Mouse (Mus musculus): ENCODE results near the gene Tfcp2.
A peak's percentile ranks its signal among the peaks of the same experiment; 100 is the strongest.
"Not testable (repeated sequence)": the region's sequence is repeated elsewhere in the genome, so short reads cannot be mapped to it uniquely, and the experiment has no call there.

Gene Tfcp2

GRCm38 (mm10) chr15:100556378-100556777 lies 4.6 kb upstream of the Tfcp2 start:
- no peak for DNase-seq

- DNase-seq: no peak
Observed at GRCm38 (mm10) chr15:100555965-100556364, 4.2 kb upstream of the Tfcp2 start.

- peak; percentile 47 to 58 for DNase-seq
Observed at GRCm38 (mm10) chr15:100550280-100550679, 1.5 kb downstream of the Tfcp2 start.

GRCm38 (mm10) chr15:100543651-100544030 lies 8.2 kb downstream of the Tfcp2 start:
- not testable (repeated sequence) for DNase-seq

- not testable (repeated sequence) for DNase-seq
Observed at GRCm38 (mm10) chr15:100542876-100543650, 8.7 kb downstream of the Tfcp2 start.

- no peak for DNase-seq
Observed at GRCm38 (mm10) chr15:100541426-100541825, 10.4 kb downstream of the Tfcp2 start.

- not testable (repeated sequence) for DNase-seq
Observed at GRCm38 (mm10) chr15:100541001-100541400, 10.8 kb downstream of the Tfcp2 start.

DNA sequence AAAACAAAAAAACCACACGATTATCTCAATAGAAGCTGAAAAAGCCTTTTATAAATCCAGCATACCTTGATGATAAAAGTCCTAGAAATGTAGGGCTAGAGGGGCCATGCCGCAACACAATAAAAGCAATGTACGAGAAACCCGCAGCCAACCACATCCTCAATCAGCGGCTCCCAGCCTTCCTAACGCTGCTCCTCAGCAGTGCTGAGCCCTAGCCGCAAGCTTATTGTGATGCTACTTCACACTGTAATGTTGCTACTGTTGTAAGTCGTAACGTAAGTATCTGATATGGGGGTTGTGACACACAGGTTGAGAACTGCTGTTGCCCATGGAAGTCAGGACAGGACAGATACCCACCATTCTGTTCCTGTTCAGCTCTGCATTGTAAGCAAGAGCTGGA lies 12.4 kb downstream of the Tfcp2 start:
- DNase-seq: no peak

- peak in 1 of 2 experiments; percentile 15 for DNase-seq
Observed at GRCm38 (mm10) chr15:100537913-100538312, 13.9 kb downstream of the Tfcp2 start.

- DNase-seq: no peak
Observed at GRCm38 (mm10) chr15:100527900-100528299, 23.9 kb downstream of the Tfcp2 start.

- DNase-seq: no peak
Observed at GRCm38 (mm10) chr15:100525405-100525804, 26.4 kb downstream of the Tfcp2 start.

DNA sequence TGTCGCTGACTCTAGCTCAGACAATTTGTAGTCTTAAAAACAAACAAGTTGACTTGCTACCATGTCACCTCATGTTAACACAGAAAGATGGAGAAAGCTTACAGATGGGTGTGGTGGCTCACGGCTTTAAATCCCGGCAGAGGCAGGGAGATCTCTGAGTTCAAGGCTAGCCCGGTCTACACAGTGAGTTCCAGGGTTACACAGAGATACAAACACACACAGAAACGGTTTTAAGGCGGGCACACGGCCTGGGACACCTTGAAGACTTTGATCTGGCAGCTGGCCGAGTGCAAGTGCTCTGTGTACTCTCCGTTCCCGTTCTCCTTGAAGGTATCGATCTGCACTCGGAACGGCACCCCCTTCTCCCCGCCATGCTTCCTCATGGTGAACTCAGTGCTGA lies 31.5 kb downstream of the Tfcp2 start:
- DNase-seq: no peak

GRCm38 (mm10) chr15:100515121-100515520 lies 36.7 kb downstream of the Tfcp2 start:
- DNase-seq: no peak

GRCm38 (mm10) chr15:100513387-100513786 lies 38.4 kb downstream of the Tfcp2 start:
- DNase-seq: no peak

DNA sequence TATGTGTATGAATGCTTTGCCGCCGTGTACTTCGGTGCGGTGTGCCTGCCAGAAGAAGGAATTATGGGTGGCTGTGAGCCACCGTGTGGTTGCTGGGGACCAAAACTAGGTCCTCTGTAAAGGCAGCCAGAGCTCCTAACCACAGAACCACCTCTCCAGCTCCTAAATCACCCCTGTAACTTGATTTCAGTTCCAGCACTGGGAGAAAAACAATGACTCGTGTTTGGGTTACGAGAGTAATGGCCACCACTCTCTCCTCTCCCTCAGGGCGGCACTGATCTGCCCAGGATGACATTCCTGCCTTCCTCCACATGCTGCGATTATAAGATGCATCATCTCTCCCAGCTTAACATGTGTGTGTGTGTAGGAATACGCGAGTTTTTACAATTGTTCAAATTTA lies 41.7 kb downstream of the Tfcp2 start:
- no peak for DNase-seq

GRCm38 (mm10) chr15:100508454-100509167 lies 43.2 kb downstream of the Tfcp2 start:
- DNase-seq: no peak

GRCm38 (mm10) chr15:100499506-100499905 lies 52.3 kb downstream of the Tfcp2 start:
- DNase-seq: not testable (repeated sequence)

GRCm38 (mm10) chr15:100495102-100495501 lies 56.7 kb downstream of the Tfcp2 start, which contains the start of gene Csrnp2:
Gene Csrnp2, minus strand, starts transcription at chr15:100495488.
- DNase-seq: peak; percentile 95 to 97

- DNase-seq: peak; percentile 72 to 82
Observed at GRCm38 (mm10) chr15:100494647-100495046, 57.2 kb downstream of the Tfcp2 start.

DNA sequence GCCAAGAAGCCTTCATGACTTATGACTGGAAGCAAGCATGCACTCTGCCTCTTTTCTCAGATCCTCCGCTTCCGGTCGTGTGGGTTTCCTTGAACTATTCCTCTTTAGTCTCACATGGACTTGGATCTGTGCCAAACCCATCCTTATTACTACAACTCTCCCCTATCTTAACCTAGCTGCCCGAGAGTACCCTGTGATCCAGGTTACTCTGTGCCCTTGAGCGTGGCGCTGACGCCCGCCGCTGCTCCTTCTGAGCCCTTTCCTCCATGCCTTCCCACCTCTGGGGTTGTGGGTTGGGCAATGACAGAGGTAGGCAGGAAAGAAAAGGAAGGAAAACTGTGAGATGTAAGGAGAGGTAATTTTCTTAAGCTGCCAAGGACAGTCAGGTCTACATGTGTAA lies 59.8 kb downstream of the Tfcp2 start:
- no peak for DNase-seq

DNA sequence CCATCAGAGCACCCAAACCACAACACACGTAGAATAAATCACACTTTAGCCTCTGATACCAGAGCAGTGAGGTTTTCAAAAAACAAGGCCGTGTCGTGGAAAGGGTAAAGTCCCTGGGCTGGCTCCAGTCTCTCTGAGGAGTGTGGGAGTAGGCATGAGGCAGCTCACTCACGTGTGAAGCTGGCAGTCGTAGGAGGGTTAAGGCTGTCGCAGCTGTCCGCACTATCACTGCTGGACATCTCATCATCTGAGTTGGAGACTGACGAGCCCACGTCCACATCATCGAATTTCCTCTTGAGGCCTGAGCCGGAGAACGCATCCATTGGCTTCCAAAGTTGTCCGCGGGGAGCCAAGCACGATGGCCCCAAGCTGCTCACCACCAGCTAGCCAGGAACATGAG lies 62.5 kb downstream of the Tfcp2 start:
- DNase-seq: peak; percentile 50 to 72

DNA sequence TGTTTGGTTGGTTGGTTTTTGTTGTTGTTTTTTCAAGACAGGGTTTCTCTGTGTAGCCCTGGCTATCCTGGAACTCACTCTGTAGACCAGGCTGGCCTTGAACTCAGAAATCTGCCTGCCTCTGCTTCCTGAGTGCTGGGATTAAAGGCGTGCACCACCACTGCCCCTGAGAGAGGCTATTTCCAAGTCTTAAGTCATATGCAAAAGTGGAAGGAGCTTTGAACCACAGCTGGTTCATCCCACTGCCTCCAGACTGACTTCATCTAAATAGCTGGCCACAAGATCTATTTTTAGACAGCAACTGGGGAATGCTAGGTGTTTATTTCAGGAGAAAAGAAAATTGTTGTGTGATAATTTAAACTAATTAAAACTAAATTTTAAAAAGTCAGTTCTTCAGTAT lies 63.5 kb downstream of the Tfcp2 start:
- not testable (repeated sequence) for DNase-seq

DNA sequence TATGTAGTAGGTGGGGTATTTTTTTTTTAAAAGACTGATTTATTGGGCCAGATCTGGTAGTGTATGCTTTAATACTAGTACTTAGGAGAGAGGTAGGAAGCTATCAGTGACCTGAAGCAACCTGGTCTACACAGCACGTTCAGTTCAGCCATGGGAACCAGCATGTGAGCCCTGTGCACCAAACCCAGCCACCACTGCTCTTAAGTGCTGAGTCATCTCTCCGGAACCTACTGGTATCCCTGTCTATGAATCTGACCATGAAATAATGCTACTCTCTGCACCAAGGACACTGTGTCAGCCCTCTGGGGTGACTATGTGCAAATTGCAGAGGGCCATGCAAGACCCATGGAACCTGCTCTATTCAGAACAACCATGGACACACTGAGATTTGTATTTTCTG lies 64.8 kb downstream of the Tfcp2 start:
- no peak for DNase-seq

- peak; percentile 26 to 58 for DNase-seq
Observed at GRCm38 (mm10) chr15:100486450-100486849, 65.4 kb downstream of the Tfcp2 start.

Data from kidney, postnatal 4 days (tissue).